Mouse (Mus musculus) E14TG2a.4 (cell line): Measurements from ENCODE around the gene Sectm1b.

Source experiments
- CTCF ChIP-seq: conservative IDR thresholded peaks from 2 replicates; pipeline ENCODE4 v1.5.1; 2014; ENCODE audit warnings: low read length
- NANOG ChIP-seq: IDR thresholded peaks from 2 replicates; pipeline ENCODE4 v1.6.1; 2014; ENCODE audit warnings: borderline replicate concordance, low read length, mixed read lengths
- POU5F1 ChIP-seq: IDR thresholded peaks from 2 replicates; pipeline ENCODE4 v1.6.1; 2014; ENCODE audit warnings: low read length, borderline replicate concordance

- TF ChIP-seq CTCF, result no peak
- TF ChIP-seq POU5F1, result no peak
- TF ChIP-seq NANOG, result no peak
Observed at GRCm38 (mm10) chr11:121090943-121091342, 27.6 kb upstream of the Sectm1b start.
